Mouse (Mus musculus): Measurements from ENCODE around the gene Dnajb7. TPM values are rescaled to one million over a fixed set of nuclear protein-coding genes. Genes with fewer than 3 reads are reported as not detected.
"Not testable (repeated sequence)": the region's sequence is repeated elsewhere in the genome, so short reads cannot be mapped to it uniquely, and the experiment has no call there.

The Dnajb7 gene
- polyA plus RNA-seq, 1 experiment = not detected

DNA sequence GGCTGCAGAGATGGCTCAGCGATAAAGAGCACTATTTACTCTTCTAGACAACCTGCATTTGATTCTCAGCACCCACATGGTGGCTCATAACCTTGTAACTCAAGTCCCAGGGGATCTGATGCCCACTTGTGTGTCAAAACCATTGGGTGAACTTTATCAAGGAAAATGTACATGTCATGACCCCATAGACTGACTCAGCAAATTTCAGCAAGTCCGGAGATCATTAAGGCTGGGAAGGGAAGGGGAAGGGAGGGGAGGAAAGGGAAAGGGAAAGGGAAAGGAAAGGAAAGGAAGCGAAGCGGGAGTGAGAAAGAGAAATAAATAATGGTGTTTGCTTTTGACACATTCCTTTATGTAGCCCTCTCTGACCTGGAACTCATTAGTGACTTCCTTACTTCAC lies 10.0 kb upstream of the Dnajb7 start:
- peaks cover 4% of the 10 kb centered on the region for H3K4me1 ChIP-seq (ENCODE audit: control insufficient read depth, insufficient read depth, low read length)
- 87% methylated on average over 4 of the region's 4 CpGs for whole genome bisulfite sequencing
- TF ChIP-seq CTCF (IDR thresholded peaks at IDR 0.05; ENCODE audit: control insufficient read depth, insufficient read depth, low read length) (no peak), POLR2A (IDR thresholded peaks at IDR 0.05; ENCODE audit: borderline replicate concordance, control insufficient read depth, low read depth, low read length) (no peak)
- H3K4me3 ChIP-seq (replicated peaks; ENCODE audit: control insufficient read depth, low read depth, low read length) = no peak overlapping the region
- H3K27ac ChIP-seq (ENCODE audit: control insufficient read depth, insufficient read depth, low read depth, low read length, poor library complexity) = no peak overlapping the region

DNA sequence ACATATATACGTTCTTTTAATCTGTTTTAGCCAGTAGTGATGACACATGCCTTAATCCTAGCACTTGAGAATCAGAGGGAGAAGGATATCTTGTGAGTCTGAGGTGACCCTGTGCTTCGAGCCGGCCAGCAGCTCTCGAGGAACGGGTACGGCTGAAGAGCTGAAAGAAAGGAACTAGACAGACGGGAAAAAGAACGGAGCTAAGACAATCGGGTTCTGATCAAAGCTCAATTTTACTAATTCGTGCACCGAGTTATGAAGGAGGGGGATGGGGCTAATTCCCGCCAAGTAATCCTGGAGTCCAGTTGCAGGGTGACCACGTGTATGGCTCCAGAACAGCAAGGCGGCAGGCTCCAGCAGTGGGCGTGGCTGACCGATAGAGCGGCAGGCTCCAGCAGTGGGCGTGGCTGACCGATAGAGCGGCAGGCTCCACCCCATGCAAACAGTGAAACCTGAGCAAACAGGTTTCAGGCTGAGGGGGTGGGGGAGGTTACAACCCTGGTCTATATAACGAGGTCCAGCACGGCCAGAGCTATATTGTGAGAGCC lies 8.7 kb upstream of the Dnajb7 start:
- peak overlapping the region; percentile 15 for H3K4me3 ChIP-seq (replicated peaks; ENCODE audit: control insufficient read depth, low read depth, low read length)
- WGBS = 3% methylated on average over 22 of the region's 22 CpGs
- H3K27ac ChIP-seq (ENCODE audit: control insufficient read depth, insufficient read depth, low read depth, low read length, poor library complexity) = not testable (repeated sequence)

DNA sequence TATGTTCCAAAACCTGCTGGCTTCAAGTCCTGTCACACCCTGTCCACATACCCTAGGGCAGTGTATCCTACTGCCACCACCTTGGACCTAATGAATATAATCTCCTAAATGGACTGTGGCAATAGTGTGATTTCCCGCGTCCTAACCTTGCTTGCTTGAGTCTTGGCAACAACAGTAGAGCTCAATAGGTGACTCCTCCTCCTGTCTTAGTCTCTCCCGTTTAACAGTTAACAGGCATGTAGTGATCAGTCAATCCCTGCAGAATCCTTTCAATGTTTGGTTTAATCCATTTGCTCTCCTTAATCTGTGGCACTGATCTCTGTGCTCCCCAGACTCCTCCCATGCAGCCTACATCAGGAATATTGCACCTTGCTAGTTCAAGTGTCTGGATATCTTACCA lies 3.1 kb downstream of the Dnajb7 start:
- H3K4me3 ChIP-seq (replicated peaks; ENCODE audit: control insufficient read depth, low read depth, low read length) = no peak overlapping the region
- no peak overlapping the region for H3K27ac ChIP-seq (ENCODE audit: control insufficient read depth, insufficient read depth, low read depth, low read length, poor library complexity)
- H3K4me1 ChIP-seq (ENCODE audit: control insufficient read depth, insufficient read depth, low read length) = no peaks in the 10 kb centered on the region
- TF ChIP-seq POLR2A (IDR thresholded peaks at IDR 0.05; ENCODE audit: borderline replicate concordance, control insufficient read depth, low read depth, low read length) = no peak
- no peak for TF ChIP-seq CTCF (IDR thresholded peaks at IDR 0.05; ENCODE audit: control insufficient read depth, insufficient read depth, low read length)
- whole genome bisulfite sequencing = 90% methylated on average over 3 of the region's 3 CpGs

More for the DNA sequence above, 8.7 kb upstream of the Dnajb7 start:
- not testable (repeated sequence) for H3K4me1 ChIP-seq (ENCODE audit: control insufficient read depth, insufficient read depth, low read length)

DNA sequence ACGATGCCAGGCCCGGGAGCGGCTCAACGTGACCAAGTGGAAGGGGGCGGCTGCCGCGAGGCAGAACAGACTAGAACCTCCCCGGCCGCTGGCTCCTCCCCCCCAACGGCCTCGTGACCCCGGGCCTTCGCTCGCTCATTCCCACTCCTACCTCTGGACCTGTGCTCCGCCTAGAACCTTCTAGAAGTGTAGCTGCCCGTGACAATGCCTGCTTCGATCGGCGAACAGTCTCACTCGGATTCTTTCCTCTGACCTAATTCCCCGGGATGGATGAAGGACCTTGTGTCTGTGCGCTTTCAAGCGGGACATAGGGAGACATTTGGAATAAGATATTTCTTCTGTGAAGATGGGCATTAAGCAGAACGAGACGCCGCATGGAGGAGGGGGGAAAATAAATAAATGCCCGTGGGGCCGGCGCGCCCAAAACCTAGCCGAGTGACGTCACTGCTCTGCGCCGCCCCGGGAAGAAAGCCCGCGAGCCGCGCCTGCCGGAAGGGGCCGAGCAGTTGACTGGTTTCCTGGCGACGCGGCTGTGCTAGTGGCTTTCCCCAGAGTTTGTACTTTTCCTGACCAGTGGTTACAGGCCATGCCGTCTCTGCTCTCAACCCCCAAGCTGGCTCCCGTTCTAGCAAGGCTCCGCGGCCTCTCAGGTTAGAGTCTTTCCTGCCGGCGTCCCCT lies 8.3 kb downstream of the Dnajb7 start, which contains the start of the genes St13 and Xpnpep3:
TSS of gene St13 (minus strand) at position 440 of the 678 bp plus-strand sequence.
TSS of gene Xpnpep3 (plus strand) at position 501 of the 678 bp plus-strand sequence.
- Histone ChIP-seq H3K4me1 (ENCODE audit: control insufficient read depth, insufficient read depth, low read length) (no peaks in the 10 kb centered on the region), H3K27ac (ENCODE audit: control insufficient read depth, insufficient read depth, low read depth, low read length, poor library complexity) (peak within 1 kb of the TSS; percentile 85), H3K4me3 (replicated peaks; ENCODE audit: control insufficient read depth, low read depth, low read length) (peak within 1 kb of the TSS; percentile 82)
- WGBS = under 1% methylated on average over 50 of the region's 50 CpGs
- TF ChIP-seq CTCF (IDR thresholded peaks at IDR 0.05; ENCODE audit: control insufficient read depth, insufficient read depth, low read length) (no peak), POLR2A (IDR thresholded peaks at IDR 0.05; ENCODE audit: borderline replicate concordance, control insufficient read depth, low read depth, low read length) (peak; percentile 69; the same call in 1 of the 2 replicates)

DNA sequence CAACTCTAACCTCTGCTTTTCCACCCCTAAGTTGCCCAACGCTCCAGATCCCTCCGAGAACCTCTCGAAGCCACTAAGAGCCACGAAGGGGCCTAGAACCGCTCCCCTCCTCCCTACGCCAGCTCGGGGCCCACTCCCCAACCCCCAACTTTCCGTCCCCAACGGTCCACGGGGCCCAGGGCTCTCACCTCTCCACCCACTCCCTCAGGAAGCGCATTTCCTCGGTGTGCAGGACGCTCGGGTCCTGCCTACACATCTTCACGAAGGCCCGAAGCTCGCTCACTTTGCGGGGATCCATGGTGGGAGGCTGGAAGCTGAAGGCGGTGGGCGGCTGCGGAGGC lies 8.8 kb downstream of the Dnajb7 start:
- WGBS = under 1% methylated on average over 21 of the region's 21 CpGs
- no peaks in the 10 kb centered on the region for H3K4me1 ChIP-seq (ENCODE audit: control insufficient read depth, insufficient read depth, low read length)
- peak overlapping the region; percentile 82 for H3K4me3 ChIP-seq (replicated peaks; ENCODE audit: control insufficient read depth, low read depth, low read length)
- H3K27ac ChIP-seq (ENCODE audit: control insufficient read depth, insufficient read depth, low read depth, low read length, poor library complexity) = peak overlapping the region; percentile 85
- TF ChIP-seq POLR2A (IDR thresholded peaks at IDR 0.05; ENCODE audit: borderline replicate concordance, control insufficient read depth, low read depth, low read length) (no peak; the same call in 1 of the 2 replicates), CTCF (IDR thresholded peaks at IDR 0.05; ENCODE audit: control insufficient read depth, insufficient read depth, low read length) (no peak)

DNA sequence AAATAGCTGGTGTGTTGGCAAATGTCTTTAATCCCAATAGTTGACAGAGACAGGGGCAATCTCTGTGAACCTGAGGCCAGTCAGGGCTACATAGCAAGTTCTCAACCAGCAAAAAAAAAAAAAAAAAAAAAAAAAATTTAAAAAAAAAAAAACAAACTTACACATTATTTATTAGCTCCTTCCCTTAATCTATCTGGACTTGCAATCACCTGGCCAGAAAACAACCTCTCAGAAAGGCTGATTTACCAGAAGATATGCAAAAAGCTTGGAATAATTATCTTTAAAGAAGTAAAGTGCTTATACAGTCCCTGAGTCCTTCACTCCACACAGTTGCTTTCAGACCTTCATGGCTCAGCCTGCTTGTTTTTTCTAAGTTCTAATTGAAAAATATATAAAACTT lies 9.9 kb downstream of the Dnajb7 start:
- no peak overlapping the region for H3K27ac ChIP-seq (ENCODE audit: control insufficient read depth, insufficient read depth, low read depth, low read length, poor library complexity)
- no peak overlapping the region for H3K4me3 ChIP-seq (replicated peaks; ENCODE audit: control insufficient read depth, low read depth, low read length)
- H3K4me1 ChIP-seq (ENCODE audit: control insufficient read depth, insufficient read depth, low read length) = no peaks in the 10 kb centered on the region
- TF ChIP-seq CTCF (IDR thresholded peaks at IDR 0.05; ENCODE audit: control insufficient read depth, insufficient read depth, low read length) = no peak
- no peak for TF ChIP-seq POLR2A (IDR thresholded peaks at IDR 0.05; ENCODE audit: borderline replicate concordance, control insufficient read depth, low read depth, low read length)

DNA sequence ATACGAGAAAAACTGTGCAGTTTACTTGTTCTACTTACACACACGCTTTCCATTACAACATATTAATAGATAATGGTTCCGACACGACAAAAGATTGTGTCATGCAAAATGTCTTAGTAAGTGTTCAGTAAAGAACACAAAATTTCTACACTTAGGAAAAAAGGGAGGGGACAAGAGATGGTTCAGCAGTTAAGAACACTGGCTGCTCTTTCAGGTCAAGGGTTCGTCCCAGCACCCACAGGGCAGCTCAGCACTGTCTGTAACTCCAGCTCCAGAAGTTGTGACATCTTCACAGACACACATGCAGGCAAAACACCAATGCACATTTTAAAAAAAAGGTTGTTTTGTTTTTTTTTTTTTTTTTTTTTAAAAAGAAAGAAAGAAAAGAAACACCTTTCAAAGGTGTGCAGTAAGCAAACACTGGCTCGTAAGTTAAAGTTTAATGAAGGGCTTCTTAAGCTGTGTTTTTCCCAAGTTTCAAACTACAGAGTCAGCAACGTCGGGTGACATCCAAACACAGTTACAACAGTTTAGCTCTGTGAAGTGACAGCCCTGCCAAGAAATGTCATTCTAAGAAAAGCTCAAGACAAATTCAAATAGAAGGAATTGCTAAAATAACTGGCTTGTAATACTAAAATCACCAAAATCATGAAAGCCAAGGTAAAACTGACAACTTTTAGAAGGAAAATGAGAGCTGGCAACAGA lies 13.7 kb downstream of the Dnajb7 start:
- H3K27ac ChIP-seq (ENCODE audit: control insufficient read depth, insufficient read depth, low read depth, low read length, poor library complexity) = no peak overlapping the region
- 76% methylated on average over 8 of the region's 8 CpGs for WGBS
- TF ChIP-seq CTCF (IDR thresholded peaks at IDR 0.05; ENCODE audit: control insufficient read depth, insufficient read depth, low read length) = no peak
- no peak for TF ChIP-seq POLR2A (IDR thresholded peaks at IDR 0.05; ENCODE audit: borderline replicate concordance, control insufficient read depth, low read depth, low read length)
- no peak overlapping the region for H3K4me3 ChIP-seq (replicated peaks; ENCODE audit: control insufficient read depth, low read depth, low read length)
- H3K4me1 ChIP-seq (ENCODE audit: control insufficient read depth, insufficient read depth, low read length) = no peaks in the 10 kb centered on the region; the same call in 1 of the 2 replicates

DNA sequence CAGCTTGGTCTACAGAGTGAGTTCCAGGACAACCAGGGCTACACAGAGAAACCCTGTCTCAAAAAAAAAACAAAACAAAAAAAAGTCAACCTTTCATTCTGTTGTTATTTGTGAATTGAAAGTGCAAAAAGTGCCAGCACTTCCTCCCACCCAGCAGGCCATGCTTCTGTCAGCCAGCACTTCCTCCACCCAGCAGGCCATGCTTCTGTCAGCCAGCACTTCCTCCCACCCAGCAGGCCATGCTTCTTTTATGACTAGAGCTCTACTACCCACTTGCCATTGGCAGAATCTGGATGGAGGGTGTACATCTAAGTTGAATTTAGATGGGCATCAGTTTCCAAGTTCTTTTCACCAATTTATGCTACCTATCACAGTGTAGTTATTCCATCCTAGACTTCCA lies 15.1 kb downstream of the Dnajb7 start:
- no peaks in the 10 kb centered on the region; the same call in 1 of the 2 replicates for H3K4me1 ChIP-seq (ENCODE audit: control insufficient read depth, insufficient read depth, low read length)
- TF ChIP-seq POLR2A (IDR thresholded peaks at IDR 0.05; ENCODE audit: borderline replicate concordance, control insufficient read depth, low read depth, low read length) = no peak
- no peak for TF ChIP-seq CTCF (IDR thresholded peaks at IDR 0.05; ENCODE audit: control insufficient read depth, insufficient read depth, low read length)
- H3K4me3 ChIP-seq (replicated peaks; ENCODE audit: control insufficient read depth, low read depth, low read length) = no peak overlapping the region
- H3K27ac ChIP-seq (ENCODE audit: control insufficient read depth, insufficient read depth, low read depth, low read length, poor library complexity) = no peak overlapping the region
